Mouse (Mus musculus) ovary, adult 18-20 months (tissue): Measurements from ENCODE around the gene Icam5.

ENCODE experiments used
- DNase-seq: peaks from one replicate; pipeline ENCODE4 v3.0.0; 2022; ENCODE audit warnings: low spot score, mixed read lengths

Icam5 gene

DNA sequence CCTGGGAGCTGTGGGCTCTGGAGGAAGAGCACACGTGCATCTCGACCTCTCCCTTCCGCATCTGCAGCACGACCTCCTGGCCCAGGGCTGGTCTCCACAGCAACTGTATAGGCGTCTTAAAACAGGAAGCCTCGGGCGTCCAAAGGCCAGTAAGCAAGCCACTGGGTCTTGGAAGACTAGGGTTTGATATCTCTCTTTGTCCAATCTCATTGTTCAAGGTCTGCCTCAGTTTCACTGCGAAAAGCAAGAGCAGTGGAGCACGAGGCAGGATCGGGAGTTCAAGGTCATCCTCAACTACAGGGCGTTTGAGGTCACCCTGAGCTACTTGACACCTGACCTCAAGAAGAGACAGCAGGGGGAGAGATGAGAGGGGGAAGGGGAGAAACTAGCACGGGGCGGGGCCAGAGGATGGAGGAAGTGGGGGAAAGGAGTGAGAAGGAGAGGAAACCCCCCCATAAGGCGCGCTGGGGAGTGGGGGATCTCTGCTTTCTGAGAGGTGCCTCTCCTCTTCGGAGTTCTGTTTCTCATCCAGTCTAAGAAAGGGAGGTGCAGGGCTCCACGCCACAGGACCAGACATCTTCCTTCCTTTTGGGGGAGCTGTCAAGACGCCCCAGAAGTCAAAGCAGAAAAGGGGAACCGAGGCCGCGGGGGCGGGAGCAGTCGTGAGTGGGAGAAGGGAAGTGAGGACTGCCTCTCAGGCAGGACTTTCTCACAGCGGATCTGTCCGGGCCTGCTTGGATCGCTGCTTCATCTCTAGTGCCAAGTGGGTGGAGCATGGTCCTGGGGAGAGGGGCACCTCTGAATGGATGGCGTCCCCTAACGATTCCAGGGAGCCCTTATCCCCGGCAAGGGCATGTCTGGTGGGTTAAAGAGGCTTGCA is 16.9 kb upstream of the Icam5 start:
- no peak for DNase-seq

DNA sequence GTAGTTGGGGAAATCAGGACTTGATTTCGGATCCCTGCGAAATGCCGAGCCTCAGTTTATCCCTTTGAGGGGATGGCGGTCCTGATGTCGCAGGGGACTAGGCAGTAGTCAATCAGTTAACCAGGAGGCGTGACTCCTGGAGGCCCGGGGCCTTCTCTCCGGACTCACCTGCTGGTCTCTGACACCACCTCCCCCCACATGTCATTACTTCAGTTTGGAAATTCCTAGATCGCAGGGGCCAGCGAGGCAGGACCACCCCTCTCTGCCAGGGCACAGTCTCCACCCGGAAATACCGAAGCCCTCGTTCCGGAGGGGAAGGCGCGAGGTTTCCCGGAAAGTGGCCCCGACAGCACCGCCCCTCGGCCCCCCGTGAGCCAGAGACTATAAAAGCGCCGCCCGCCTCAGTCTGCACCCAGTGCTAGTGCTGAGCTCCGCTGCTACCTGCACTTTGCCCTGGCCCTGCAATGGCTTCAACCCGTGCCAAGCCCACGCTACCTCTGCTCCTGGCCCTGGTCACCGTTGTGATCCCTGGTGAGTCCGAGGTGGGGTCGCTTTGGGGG is 16.2 kb upstream of the Icam5 start, which contains the start of gene Icam1:
Gene Icam1 (plus strand): TSS at position 415 of the 560 bp plus-strand sequence.
- DNase-seq, result no peak

DNA sequence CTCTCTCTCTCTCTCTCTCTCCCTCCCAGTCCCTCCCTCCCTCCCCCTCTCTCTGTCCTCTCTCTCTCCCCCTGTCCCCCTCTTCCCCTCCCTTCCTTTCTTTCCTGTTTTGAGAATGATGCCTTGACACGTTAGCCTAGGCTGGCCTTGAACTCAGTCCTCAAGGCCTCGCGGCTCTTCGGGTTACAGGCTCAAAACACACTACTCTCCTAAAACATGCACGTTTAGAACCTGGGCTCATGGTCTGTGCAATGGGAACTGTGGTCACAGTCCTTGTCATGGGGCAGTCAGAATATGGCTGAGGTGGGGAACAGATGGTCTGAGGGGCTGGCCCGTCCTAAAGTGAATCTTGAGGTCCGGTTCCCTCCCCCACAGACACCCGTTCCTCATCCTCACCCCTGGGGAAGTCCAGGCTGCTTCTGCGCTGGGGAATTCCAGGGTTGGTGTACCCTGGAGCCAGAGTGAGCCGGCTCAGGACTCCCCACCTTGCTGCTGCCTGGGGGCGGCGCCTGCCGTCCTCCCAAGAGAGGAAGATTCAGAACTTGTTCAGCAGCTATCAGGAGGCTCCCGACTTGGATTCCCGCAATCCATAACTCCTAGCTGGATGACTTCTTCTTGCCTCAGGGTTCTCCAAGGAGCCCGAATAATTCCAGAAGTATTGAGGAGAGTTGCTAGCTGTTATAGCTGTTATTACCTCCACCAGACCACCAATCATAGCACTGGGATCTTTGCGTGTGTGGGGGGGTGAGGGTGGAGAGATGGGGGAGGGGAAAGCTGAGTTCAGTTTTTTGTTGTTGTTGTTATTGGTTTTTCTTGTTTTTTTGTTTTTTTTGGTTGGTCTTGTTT is 15.3 kb upstream of the Icam5 start:
- no peak for DNase-seq

DNA sequence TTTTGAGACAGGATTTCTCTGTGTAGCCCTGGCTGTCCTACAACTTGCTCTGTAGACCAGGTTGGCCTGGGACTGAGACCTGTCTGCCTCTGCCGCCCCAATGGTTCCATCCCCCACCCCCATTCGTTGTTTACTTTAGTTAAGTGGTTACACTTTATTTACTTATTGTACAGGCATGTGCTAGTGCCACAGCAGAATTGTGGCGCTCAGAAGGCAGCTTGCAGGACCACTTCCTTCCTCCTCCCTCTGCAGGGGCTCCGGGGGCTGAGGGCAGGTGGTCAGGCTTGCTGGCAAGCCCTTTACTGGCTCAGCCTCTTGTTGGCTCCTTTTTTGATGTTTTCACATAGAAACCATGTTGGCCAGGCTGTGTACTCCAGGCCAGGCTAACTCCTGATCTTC is 14.7 kb upstream of the Icam5 start:
- DNase-seq, result no peak

DNA sequence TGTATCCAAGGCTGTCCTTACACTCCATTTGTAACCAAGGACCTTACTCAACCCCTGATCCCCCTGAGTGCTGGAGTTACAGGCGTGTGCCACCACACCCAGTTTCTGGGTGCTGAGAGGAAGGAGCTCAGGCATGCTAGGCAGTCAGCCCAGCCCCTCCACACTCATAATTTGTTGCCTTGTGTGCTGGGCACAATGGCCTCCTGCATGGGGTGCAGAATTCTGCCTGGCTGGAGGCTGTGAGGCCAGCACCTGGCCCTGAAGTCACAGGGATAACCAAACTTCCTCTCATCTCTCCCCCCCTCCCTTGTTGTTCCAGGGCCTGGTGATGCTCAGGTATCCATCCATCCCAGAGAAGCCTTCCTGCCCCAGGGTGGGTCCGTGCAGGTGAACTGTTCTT is 13.3 kb upstream of the Icam5 start:
- DNase-seq, result no peak

DNA sequence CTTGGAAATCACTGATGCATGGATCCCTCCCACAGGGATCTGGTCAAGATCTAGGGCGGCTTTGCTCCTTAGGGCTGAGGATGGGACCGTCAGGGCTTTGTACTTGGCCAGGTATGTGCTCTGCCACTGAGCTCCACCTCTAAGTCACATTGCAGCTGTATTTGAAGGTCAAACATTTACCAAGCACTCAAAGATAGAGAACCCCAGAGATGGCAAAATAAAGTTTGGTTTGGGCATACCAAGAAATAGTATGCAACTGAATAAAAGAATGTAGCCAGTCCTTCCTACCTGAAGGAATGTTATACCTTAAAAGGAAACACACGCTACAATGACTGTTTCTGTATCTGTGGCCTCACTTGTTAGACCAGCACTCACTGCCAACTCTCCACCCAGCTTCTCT is 10.5 kb upstream of the Icam5 start:
- DNase-seq, result no peak

DNA sequence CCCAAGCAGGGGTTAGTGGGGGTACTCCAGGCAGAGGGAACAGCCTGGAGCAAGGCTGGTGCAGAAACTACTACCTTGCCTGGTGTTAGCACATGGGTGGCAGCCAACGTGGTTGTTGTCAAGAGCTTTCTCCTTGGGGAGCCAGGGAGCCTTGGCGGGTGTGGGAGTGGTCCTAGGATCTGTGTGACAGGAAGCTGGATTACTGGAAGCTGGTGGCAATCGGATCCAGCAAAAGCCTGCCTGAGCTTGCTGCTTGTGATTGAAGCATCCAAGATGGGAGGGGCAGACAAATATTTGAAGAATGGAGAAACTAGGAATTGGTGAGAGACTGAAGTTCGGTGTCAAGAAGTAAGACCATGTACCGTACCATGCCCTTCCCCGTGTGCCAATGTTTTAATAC is 9.6 kb upstream of the Icam5 start:
- no peak for DNase-seq

DNA sequence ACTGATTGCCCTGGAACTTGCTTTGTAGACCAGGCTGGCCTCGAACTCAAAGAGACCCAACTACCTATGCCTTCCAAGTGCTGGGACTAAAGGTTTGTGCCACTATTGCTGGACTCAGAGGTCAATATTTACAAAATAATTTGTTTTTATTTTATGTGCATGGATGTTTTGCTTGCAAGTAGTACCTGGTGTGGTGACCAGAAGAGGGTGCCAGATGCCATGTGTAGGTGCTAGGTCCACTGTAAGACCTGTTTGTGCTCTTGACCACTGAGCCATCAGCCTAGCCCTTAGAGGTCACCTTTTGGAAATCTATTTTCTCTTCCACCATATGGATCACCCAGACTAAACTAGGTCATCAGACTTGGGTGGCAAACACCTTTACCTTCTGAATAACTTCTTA is 9.1 kb upstream of the Icam5 start:
- DNase-seq, result no peak

DNA sequence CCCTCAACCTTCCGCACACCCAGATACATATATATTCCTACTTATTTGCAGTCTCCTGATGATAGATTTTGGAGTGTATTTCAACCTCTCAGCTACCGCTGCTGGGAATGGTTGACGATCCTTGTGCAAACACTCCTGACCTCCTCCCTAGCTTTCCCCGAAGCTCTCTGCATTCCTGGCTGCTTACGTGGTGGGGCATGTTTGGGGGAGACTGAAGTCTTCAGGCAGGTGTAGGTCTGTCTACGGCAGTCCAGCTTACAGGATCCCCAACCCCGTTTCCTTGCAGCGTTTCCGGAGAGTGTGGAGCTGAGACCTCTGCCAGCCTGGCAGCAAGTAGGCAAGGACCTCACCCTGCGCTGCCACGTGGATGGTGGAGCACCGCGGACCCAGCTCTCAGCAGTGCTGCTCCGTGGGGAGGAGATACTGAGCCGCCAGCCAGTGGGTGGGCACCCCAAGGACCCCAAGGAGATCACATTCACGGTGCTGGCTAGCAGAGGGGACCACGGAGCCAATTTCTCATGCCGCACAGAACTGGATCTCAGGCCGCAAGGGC is 6.5 kb upstream of the Icam5 start:
- DNase-seq, result no peak

DNA sequence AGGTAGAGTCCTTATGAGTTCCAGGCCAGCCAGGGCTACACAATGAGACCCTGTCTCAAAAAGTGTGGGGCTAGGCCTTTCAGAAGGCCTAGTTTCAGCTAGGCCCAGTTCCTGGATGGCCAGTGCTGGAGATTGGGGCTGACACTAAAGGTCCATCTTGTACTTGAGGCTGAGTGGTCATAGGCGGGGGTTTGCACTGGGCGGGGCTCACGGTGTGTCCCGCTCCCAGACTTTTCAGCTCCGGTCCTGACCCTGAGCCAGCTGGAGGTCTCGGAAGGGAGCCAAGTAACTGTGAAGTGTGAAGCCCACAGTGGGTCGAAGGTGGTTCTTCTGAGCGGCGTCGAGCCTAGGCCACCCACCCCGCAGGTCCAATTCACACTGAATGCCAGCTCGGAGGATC is 5.0 kb upstream of the Icam5 start:
- DNase-seq, result no peak

DNA sequence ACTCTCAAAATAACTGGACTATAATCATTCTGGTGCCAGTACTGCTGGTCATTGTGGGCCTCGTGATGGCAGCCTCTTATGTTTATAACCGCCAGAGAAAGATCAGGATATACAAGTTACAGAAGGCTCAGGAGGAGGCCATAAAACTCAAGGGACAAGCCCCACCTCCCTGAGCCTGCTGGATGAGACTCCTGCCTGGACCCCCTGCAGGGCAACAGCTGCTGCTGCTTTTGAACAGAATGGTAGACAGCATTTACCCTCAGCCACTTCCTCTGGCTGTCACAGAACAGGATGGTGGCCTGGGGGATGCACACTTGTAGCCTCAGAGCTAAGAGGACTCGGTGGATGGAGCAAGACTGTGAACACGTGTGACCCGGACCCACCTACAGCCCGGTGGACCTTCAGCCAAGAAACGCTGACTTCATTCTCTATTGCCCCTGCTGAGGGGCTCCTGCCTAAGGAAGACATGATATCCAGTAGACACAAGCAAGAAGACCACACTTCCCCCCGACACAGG is 4.0 kb upstream of the Icam5 start:
- DNase-seq, result no peak

DNA sequence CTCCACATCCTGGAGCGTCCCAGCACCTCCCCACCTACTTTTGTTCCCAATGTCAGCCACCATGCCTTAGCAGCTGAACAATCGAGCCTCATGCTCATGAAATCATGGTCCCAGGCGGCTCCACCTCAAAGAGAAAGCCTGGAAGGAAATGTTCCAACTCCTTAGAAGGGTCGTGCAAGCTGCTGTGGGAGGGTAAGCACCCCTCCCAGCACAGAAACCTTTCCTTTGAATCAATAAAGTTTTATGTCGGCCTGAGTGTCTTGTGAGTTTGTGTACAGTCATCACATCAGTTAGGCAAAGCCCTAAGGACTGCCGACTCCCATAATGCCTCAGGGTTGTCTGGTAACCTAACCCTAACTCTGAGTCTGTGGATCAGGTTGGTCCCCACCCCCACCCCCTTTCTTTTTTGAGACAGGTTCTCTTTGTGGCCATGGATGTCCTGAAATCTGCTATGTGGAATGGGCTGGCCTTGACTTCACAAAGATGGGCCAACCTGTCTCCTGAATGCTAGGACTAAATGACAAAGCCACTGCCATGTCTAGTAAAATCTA is 3.2 kb upstream of the Icam5 start:
- DNase-seq, result no peak

DNA sequence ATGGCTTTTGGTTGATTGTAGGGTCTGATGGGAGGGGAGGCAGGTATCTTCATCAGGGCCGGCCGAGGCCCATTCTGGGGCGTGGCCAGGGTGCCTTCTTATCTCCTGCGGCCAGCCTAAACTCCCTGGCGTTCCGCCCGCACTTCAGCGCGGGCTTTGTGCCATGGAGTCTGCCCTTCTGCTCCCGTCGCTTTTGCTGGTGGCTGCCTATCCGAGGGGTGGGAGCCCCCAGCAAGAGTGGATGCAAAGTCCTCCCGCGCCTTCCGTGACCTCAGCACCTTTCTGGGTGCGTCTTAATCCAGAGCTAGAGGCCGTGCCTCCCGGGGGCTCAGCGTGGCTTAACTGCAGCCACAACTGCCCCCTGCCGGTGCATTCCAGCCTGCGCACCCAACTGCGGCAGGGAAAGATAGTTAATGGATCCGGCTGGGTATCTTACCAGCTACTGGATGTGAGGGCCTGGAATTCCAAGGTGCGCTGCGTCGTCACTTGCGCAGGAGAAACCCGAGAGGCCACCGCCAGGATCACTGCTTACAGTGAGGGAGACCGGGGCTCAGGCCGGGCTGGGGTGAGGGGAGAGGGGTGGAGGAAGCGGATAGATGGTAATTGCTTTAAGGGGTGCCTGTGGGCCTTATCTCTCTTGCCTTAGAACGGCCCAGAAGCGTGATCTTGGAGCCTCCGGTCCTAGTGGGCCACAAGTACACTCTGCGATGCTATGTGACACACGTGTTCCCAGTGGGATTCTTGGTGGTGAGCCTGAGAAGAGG is 2.4 kb upstream of the Icam5 start, which contains the start of gene Icam4:
Gene Icam4 (plus strand): TSS at position 83 of the 764 bp plus-strand sequence.
- DNase-seq, result peak; percentile 60

DNA sequence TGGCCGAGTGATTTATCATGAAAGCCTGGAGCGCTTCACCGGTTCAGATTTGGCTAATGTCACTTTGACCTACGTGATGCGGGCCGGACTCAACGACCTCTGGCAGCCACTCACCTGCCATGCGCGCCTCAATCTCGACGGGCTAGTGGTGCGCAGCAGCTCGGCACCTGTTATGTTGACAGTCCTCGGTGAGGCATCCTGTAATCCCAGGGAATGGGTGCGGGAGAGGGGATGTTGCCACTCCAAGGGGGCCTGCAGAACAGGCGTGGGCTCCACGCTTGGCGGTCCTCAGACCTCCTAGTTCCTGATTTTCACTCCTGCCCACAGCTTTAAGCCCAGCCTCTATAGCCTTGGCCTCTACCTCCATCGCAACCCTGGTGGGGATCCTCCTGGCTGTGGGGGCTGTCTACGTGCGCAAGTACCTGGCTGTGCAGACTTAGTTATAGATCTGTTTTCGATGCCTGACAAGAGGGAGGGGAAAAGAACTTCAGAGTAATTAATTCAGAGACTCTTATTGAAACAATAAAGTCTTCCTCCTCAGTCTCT is 1.7 kb upstream of the Icam5 start:
- DNase-seq, result no peak

DNA sequence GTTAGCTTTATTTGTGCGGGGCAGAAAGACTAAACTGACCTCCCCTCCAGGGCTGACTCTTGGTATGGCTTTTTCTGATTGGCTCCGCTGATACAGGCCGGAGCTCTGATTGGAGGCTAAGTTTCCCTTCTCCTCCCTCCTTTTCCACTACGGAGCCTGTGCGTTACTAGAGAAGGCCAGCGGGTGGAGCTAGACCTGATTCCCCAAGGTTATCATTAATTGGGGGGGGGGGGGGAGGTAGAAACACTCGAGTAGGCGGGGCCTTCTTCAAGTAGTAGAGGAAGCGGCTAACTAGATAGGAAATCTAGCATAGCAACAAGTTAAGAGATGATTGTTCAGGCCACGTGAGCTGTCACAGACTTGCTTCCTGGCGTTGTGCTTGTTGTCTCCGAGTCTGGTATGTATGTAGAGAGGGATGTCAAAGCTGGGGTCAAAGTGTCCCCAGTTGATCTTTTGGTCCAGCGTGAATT is 1.1 kb upstream of the Icam5 start:
- peak; percentile 83 for DNase-seq

DNA sequence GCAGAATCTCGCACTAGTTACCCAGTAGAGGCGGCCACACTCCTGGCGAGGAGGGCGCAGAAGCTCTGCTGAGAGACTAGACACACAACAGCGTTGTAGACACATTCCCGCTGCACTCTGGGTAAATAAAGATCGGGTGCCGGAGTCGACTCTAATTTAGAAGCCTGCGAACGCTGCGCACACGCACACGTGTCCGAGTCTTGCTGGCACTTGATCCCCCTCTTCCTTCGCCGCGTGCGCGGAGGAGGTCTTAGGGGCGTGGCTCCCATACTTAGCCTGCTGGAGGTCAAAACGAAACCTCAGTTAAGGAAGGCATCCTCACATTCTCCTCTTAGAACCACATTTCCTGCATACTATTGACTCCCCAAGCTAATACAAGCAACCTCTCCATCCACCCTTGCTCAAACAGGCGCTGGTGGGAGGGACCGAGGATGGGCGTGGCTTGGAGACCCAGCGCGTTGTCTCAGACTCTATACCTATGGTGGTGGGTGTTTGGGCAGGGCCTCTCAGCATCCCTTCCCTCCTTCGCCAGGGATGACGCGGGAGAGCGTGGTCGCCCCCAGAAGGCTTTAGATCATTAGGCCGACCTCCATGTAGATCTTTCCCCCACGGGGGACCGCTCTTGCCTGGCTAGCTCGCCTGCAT is 500 bp upstream of the Icam5 start:
- DNase-seq, result peak; percentile 43

DNA sequence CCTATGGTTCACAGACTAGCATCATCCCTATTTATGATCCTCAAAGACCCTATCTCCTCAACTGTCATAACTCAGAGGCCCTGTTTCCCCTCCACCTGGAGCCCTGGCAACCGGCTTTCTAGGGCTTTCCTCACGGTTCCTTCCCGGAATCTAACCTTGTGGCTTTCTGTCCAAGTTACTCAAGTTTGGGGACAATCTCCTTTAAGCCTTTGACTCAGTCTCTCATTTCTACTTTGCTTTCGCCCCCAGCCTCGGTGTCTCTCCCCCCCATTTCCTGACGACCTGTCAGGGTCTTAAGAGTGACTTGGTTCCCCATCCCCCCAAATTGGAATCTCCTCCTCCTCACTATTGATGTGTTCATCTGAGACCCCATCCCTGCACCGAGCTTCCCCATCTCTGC is 618 bp downstream of the Icam5 start:
- no peak for DNase-seq

DNA sequence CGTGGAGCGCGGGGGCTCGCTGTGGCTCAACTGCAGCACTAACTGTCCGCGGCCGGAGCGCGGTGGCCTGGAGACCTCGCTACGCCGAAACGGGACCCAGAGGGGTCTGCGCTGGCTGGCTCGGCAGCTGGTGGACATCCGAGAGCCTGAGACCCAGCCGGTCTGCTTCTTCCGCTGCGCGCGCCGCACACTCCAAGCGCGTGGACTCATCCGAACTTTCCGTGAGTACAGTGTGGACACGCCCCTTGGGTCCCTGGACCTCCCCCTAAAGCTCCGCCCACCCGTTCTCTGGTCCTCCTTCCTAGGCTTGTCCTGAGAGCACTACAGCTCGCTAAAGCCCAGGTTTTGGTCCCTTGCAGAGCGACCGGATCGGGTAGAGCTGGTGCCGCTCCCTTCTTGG is 1.3 kb downstream of the Icam5 start:
- peak; percentile 77 for DNase-seq

DNA sequence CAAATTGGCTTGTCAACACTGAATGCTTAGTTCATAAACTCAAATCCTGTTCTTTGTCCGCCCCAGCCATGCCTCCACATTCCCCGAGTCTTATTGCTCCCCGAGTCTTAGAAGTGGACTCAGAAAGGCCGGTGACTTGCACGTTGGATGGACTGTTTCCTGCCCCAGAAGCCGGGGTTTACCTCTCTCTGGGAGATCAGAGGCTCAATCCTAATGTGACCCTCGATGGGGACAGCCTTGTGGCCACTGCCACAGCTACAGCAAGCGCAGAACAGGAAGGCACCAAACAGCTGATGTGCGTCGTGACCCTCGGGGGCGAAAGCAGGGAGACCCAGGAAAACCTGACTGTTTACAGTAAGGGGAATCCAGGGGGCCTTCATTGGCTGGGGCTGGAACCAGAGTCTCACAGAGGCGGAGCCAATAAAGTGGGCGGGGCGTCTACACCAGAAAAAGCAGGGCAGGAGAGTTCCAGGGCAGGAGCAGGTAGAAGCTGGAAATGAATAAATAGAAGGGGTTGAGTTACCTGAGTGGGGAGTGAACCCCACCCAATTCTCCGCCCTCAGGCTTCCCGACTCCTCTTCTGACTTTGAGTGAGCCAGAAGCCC is 2.7 kb downstream of the Icam5 start:
- DNase-seq, result no peak

DNA sequence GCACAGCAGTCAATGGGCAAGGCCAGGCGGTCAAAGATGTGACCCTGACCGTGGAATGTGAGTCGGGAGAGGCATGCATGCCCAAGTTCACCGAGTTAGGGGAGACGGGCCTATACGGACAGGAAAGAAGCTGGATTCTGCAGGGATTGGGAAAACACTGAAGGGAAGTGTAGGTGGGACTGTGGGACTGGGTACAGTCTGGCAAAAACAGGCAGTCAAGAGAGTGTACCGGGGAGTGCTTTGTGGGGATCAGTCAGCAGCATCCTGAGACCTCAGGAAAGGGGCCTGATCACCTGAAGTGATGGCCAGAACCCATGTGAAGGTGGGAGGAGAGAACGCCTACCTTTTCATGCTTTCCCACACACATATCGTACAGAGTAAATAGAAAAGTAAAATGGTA is 3.7 kb downstream of the Icam5 start:
- DNase-seq, result no peak
